In genomic region chr17:31332333-31332732, GRCm38 (mm10) we compare ENCODE assay signal across 13 mouse cellular contexts. TPM values are rescaled to one million over a fixed set of nuclear protein-coding genes. Genes with fewer than 3 reads are reported as not detected.
DNase-seq lines count a peak whose midpoint lies in the region; ATAC-seq and TF ChIP-seq lines count a peak whose summit lies in the region.
"Had no signal": no experiment of that assay in that cellular context is flagged by ENCODE, and none has a peak within 500 bp of the region (broad histone marks: within the 10 kb centered on the region; RNA-seq: fewer than 3 reads in every experiment).

No protein-coding gene starts in this region.

- H3K27ac ChIP-seq in heart, adult 2 months: no peak overlapping the region
- H3K27ac ChIP-seq in lung, postnatal 0 days (ENCODE audit: low read length): no peak overlapping the region
- H3K27ac ChIP-seq: macrophage had no signal

- no peaks in the 10 kb centered on the region for H3K79me2 ChIP-seq in heart, adult 2 months (replicated peaks; ENCODE audit: control insufficient read depth, insufficient read depth, low read length)

- no peak overlapping the region for H3K4me3 ChIP-seq in heart, adult 2 months
- H3K4me3 ChIP-seq in lung, postnatal 0 days (ENCODE audit: low read depth, low read length): no peak overlapping the region
- H3K4me3 ChIP-seq: erythroblast, embryonic 14.5 days; myocyte had no signal

- H3K9ac ChIP-seq in heart, adult 2 months (ENCODE audit: low read depth, low read length): no peak overlapping the region
- no peak overlapping the region for H3K9ac ChIP-seq in lung, postnatal 0 days (replicated peaks; ENCODE audit: low read depth)

- no peak overlapping the region for H3K4me2 ChIP-seq in lung, postnatal 0 days (replicated peaks; ENCODE audit: low read depth, low read length)

- no peak for TF ChIP-seq EP300 in heart, adult 2 months (IDR thresholded peaks at IDR 0.05; ENCODE audit: insufficient read depth, low read depth, low read length)
- no peak for TF ChIP-seq EP300 in lung, postnatal 0 days (IDR thresholded peaks at IDR 0.05)

- peak; percentile 77 for TF ChIP-seq CTCF in heart, adult 2 months (IDR thresholded peaks at IDR 0.05)
- peak; percentile 52 for TF ChIP-seq CTCF in lung, postnatal 0 days (IDR thresholded peaks at IDR 0.05)

- no peak for ATAC-seq in lung, postnatal 0 days

- H3K27me3 ChIP-seq in heart, adult 2 months (ENCODE audit: control insufficient read depth, insufficient read depth, low read length): no peaks in the 10 kb centered on the region
- H3K27me3 ChIP-seq in lung, postnatal 0 days (replicated peaks; ENCODE audit: insufficient read depth, low read length): no peaks in the 10 kb centered on the region
- H3K27me3 ChIP-seq: Patski had no signal

- intact Hi-C loops in heart, adult 2 months (cut with DNase I): loop anchor here (2.0 kb wide), 1 partner anchor 332 kb away; no protein-coding TSS in a partner anchor

- no peaks in the 10 kb centered on the region for H3K9me3 ChIP-seq in lung, postnatal 0 days (ENCODE audit: low read length)

- H3K36me3 ChIP-seq in heart, adult 2 months (ENCODE audit: control insufficient read depth, insufficient read depth, low read length): no peaks in the 10 kb centered on the region
- H3K36me3 ChIP-seq in lung, postnatal 0 days (ENCODE audit: insufficient read depth, low read length): no peaks in the 10 kb centered on the region

- WGBS in heart, adult 2 months: 39% methylated on average over 1 of the region's 1 CpGs
- 48% methylated on average over 1 of the region's 1 CpGs for WGBS in lung, postnatal 0 days

- TF ChIP-seq POLR2A in heart, adult 2 months (IDR thresholded peaks at IDR 0.05; ENCODE audit: insufficient read depth, low read depth, low read length): no peak

- DNase-seq in heart, adult 2 months: no peak
- DNase-seq in heart, adult 18-20 months: no peak
- peak; percentile 48 for DNase-seq in lung, postnatal 0 days (ENCODE audit: low spot score)
- DNase-seq in lung, postnatal 10 days: no peak
- DNase-seq in MEL-GATA-1-ER (ENCODE audit: extremely low read depth, low read depth): peak; percentile 14
- DNase-seq in retina, postnatal 1 day: peak; percentile 36
- DNase-seq in gastrocnemius, adult 18-20 months (ENCODE audit: low spot score): no peak
- no peak for DNase-seq in layer of hippocampus, adult 11-12 months (ENCODE audit: low spot score)
- DNase-seq: gastrocnemius, postnatal 14 days had no signal

- H3K4me1 ChIP-seq in heart, adult 2 months (ENCODE audit: control insufficient read depth, insufficient read depth, low read length): no peaks in the 10 kb centered on the region
- no peaks in the 10 kb centered on the region for H3K4me1 ChIP-seq in lung, postnatal 0 days (ENCODE audit: insufficient read depth, low read depth, low read length)

RNA-seq across cellular contexts. Expression of gene Slc37a1, which starts 45.7 kb away (rescaled TPM):
- total RNA-seq in heart, adult 2 months (2021): 1 to 10 TPM; 7.3 to 9.1 TPM
- polyA plus RNA-seq in heart, adult 2 months (2012; rRNA removed): 18.7 and 19.7 TPM in 2 replicates
- total RNA-seq in heart, adult 18-20 months (2021): 10 to 100 TPM in 1 of 2 experiments, 1 to 10 TPM in 1; 7.5 to 10.3 TPM
- polyA plus RNA-seq in lung, postnatal 0 days (2015; fragmentation: Nextera tagmentation; extraction: Ambion mirVana): 25.2 and 33.9 TPM in 2 replicates
- total RNA-seq in gastrocnemius, adult 18-20 months (2021): 1 to 10 TPM; 3.7 to 5.9 TPM

RNA-seq across cellular contexts. Expression of gene Pde9a, which starts 53.7 kb away (rescaled TPM):
- total RNA-seq in heart, adult 2 months (2021): 1 to 10 TPM; 3.2 to 4.0 TPM
- 10.4 and 12.1 TPM in 2 replicates for polyA plus RNA-seq in heart, adult 2 months (2012; rRNA removed)
- total RNA-seq in heart, adult 18-20 months (2021): 1 to 10 TPM; 3.4 to 3.8 TPM
- polyA plus RNA-seq in lung, postnatal 0 days (2015; fragmentation: Nextera tagmentation; extraction: Ambion mirVana): 44.1 and 44.2 TPM in 2 replicates
- total RNA-seq in gastrocnemius, adult 18-20 months (2021): 1 to 10 TPM in 1 of 2 experiments, under 1 TPM in 1; 1.00 to 1.6 TPM
- polyA plus RNA-seq: erythroblast, embryonic 14.5 days; macrophage; Patski had no signal

RNA-seq across cellular contexts. Expression of gene Rsph1, which starts 55.1 kb away (rescaled TPM):
- 1 to 10 TPM in 1 of 2 experiments, under 1 TPM in 1; 0.81 to 1.2 TPM for total RNA-seq in heart, adult 2 months (2021)
- polyA plus RNA-seq in heart, adult 2 months (2012; rRNA removed): 0.32 and 1.2 TPM in 2 replicates
- total RNA-seq in heart, adult 18-20 months (2021): 1 to 10 TPM in 1 of 2 experiments, under 1 TPM in 1; 0.79 to 1.7 TPM
- polyA plus RNA-seq in lung, postnatal 0 days (2015; fragmentation: Nextera tagmentation; extraction: Ambion mirVana): 21.4 and 25.2 TPM in 2 replicates
- 10 to 100 TPM in 1 of 2 experiments, 1 to 10 TPM in 1; 2.4 to 11.6 TPM for total RNA-seq in gastrocnemius, adult 18-20 months (2021)
- polyA plus RNA-seq: erythroblast, embryonic 14.5 days had no signal

Comparison
In these comparisons a context has a peak if more than half of its experiments do, and no peak if none do; other contexts are left out.
1. DNase-seq: peak in lung, postnatal 0 days (single experiment), MEL-GATA-1-ER (single experiment) and retina, postnatal 1 day (single experiment); none in heart, adult 2 months (0 of 2), heart, adult 18-20 months (0 of 2), lung, postnatal 10 days (single experiment), gastrocnemius, adult 18-20 months (single experiment) and layer of hippocampus, adult 11-12 months (single experiment).